Mouse (Mus musculus): ENCODE measurements around the gene Gm49354. TPM values are rescaled to one million over a fixed set of nuclear protein-coding genes. Genes with fewer than 3 reads are reported as not detected.
"Not testable (repeated sequence)": the region's sequence is repeated elsewhere in the genome, so short reads cannot be mapped to it uniquely, and the experiment has no call there.

Gm49354 gene
- total RNA-seq (2021) = not detected

GRCm38 (mm10) chr13:59782145-59782544 lies at the start of gene Gm49354:
Gene Gm49354, minus strand, starts transcription at chr13:59782245.
- no peak for DNase-seq
- intact Hi-C loops (cut with DNase I) = no loop called here

- no peak for DNase-seq
- intact Hi-C loops (cut with DNase I) = loop anchor here (2.0 kb wide), 1 partner anchor 15 kb away; no protein-coding TSS in a partner anchor
Measured at GRCm38 (mm10) chr13:59825966-59826365, 43.9 kb upstream of the Gm49354 start.

GRCm38 (mm10) chr13:59822507-59823462 lies 40.7 kb upstream of the Gm49354 start, which contains the start of gene Tut7:
Gene Tut7, minus strand, starts transcription at chr13:59823147.
- peak; percentile 91 to 94 for DNase-seq
- intact Hi-C loops (cut with DNase I) = loop anchor here (5.0 kb wide), 1 partner anchor 50 kb away; no protein-coding TSS in a partner anchor

GRCm38 (mm10) chr13:59820836-59821235 lies 38.8 kb upstream of the Gm49354 start:
- DNase-seq = no peak
- intact Hi-C loops (cut with DNase I) = loop anchor here (5.0 kb wide), 1 partner anchor 49 kb away; no protein-coding TSS in a partner anchor

- intact Hi-C loops (cut with DNase I) = loop anchor here (5.0 kb wide), 1 partner anchor 48 kb away; no protein-coding TSS in a partner anchor
- DNase-seq = peak in 1 of 2 experiments; percentile 33
Measured at GRCm38 (mm10) chr13:59820114-59820513, 38.1 kb upstream of the Gm49354 start.

GRCm38 (mm10) chr13:59817352-59817751 lies 35.3 kb upstream of the Gm49354 start:
- intact Hi-C loops (cut with DNase I) = no loop called here
- DNase-seq = no peak

GRCm38 (mm10) chr13:59814109-59814591 lies 32.1 kb upstream of the Gm49354 start:
- intact Hi-C loops (cut with DNase I) = no loop called here
- no peak for DNase-seq

GRCm38 (mm10) chr13:59811581-59811980 lies 29.5 kb upstream of the Gm49354 start:
- intact Hi-C loops (cut with DNase I) = no loop called here
- DNase-seq = no peak

GRCm38 (mm10) chr13:59801000-59801399 lies 19.0 kb upstream of the Gm49354 start:
- no peak for DNase-seq
- intact Hi-C loops (cut with DNase I) = no loop called here

- no peak for DNase-seq
- intact Hi-C loops (cut with DNase I) = no loop called here
Measured at GRCm38 (mm10) chr13:59800077-59800476, 18.0 kb upstream of the Gm49354 start.

- intact Hi-C loops (cut with DNase I) = no loop called here
- DNase-seq = no peak
Measured at GRCm38 (mm10) chr13:59798306-59798705, 16.3 kb upstream of the Gm49354 start.

- intact Hi-C loops (cut with DNase I) = no loop called here
- no peak for DNase-seq
Measured at GRCm38 (mm10) chr13:59796466-59796848, 14.4 kb upstream of the Gm49354 start.

GRCm38 (mm10) chr13:59795807-59796465 lies 13.9 kb upstream of the Gm49354 start:
- intact Hi-C loops (cut with DNase I) = no loop called here
- no peak for DNase-seq

- no peak for DNase-seq
- intact Hi-C loops (cut with DNase I) = no loop called here
Measured at GRCm38 (mm10) chr13:59794786-59795185, 12.7 kb upstream of the Gm49354 start.

- intact Hi-C loops (cut with DNase I); DNase-seq: not testable (repeated sequence)
Measured at GRCm38 (mm10) chr13:59779744-59780264, 2.2 kb downstream of the Gm49354 start.

GRCm38 (mm10) chr13:59779213-59779612 lies 2.8 kb downstream of the Gm49354 start:
- intact Hi-C loops (cut with DNase I) = no loop called here
- no peak for DNase-seq

GRCm38 (mm10) chr13:59775168-59775567 lies 6.9 kb downstream of the Gm49354 start:
- no peak for DNase-seq
- intact Hi-C loops (cut with DNase I) = no loop called here

GRCm38 (mm10) chr13:59771257-59771656 lies 10.8 kb downstream of the Gm49354 start:
- DNase-seq = peak; percentile 76 to 78
- intact Hi-C loops (cut with DNase I) = loop anchor here (5.0 kb wide), 1 partner anchor 51 kb away; the partner anchor contains the start of gene Tut7

GRCm38 (mm10) chr13:59770847-59771246 lies 11.2 kb downstream of the Gm49354 start:
- DNase-seq = peak; percentile 20 to 26
- intact Hi-C loops (cut with DNase I) = loop anchor here (5.0 kb wide), 1 partner anchor 51 kb away; the partner anchor contains the start of gene Tut7

- peak; percentile 83 to 85 for DNase-seq
- intact Hi-C loops (cut with DNase I) = loop anchor here (5.0 kb wide), 1 partner anchor 52 kb away; the partner anchor contains the start of gene Tut7
Measured at GRCm38 (mm10) chr13:59770164-59770562, 11.9 kb downstream of the Gm49354 start.

Measured in heart, postnatal 36 days (tissue).